Mouse (Mus musculus): ENCODE results near the gene Wdr61.

GRCm38 (mm10) chr9:54765336-54766085, 31.2 kb upstream of the Wdr61 start:
- TF ChIP-seq CTCF (IDR thresholded peaks at IDR 0.05; ENCODE audit: low read depth) (no peak), EP300 (IDR thresholded peaks at IDR 0.05; ENCODE audit: low read depth) (no peak)

Data from liver, postnatal 0 days (tissue).